Mouse (Mus musculus) heart, embryonic 16.5 days (tissue): ENCODE measurements around the gene Gm49366. TPM values are rescaled to one million over a fixed set of nuclear protein-coding genes. Genes with fewer than 3 reads are reported as not detected.
"Not testable (repeated sequence)": the region's sequence is repeated elsewhere in the genome, so short reads cannot be mapped to it uniquely, and the experiment has no call there.

ENCODE experiments used
- ATAC-seq: fragments of 200-750 bp; cut with Nextera tagmentation; replicated peaks from 2 replicates; pipeline ENCODE4 v1.8.0; 2017; ENCODE audit warnings: moderate number of reproducible peaks; ENCODE audit not compliant: insufficient read depth, low FRiP score; ENCODE audit errors: extremely low read depth
- H3K27ac ChIP-seq: fragments of 300-500 bp; sonication (generic); 2 replicates; pipeline ENCODE4 v1.5.1; 2014; ENCODE audit warnings: mild to moderate bottlenecking, low read length, control low read depth, moderate library complexity
- H3K27me3 ChIP-seq: fragments of 300-500 bp; sonication (generic); 2 replicates; pipeline ENCODE4 v1.6.1; 2014; ENCODE audit warnings: low read length, mixed read lengths; ENCODE audit not compliant: control insufficient read depth, insufficient read depth
- H3K36me3 ChIP-seq: fragments of 300-500 bp; sonication (generic); 2 replicates; pipeline ENCODE4 v1.6.1; 2014; ENCODE audit not compliant: control insufficient read depth, insufficient read depth
- H3K4me1 ChIP-seq: fragments of 300-500 bp; sonication (generic); 2 replicates; pipeline ENCODE4 v1.6.1; 2014; ENCODE audit warnings: low read length, mixed read lengths; ENCODE audit not compliant: control insufficient read depth, insufficient read depth
- H3K4me2 ChIP-seq: fragments of 300-500 bp; sonication (generic); 2 replicates; pipeline ENCODE4 v1.6.1; 2014; ENCODE audit warnings: low read depth, mild to moderate bottlenecking, control low read depth, low read length
- H3K4me3 ChIP-seq: fragments of 300-500 bp; sonication (generic); 2 replicates; pipeline ENCODE4 v1.5.1; 2014; ENCODE audit warnings: mild to moderate bottlenecking, control low read depth, low read length
- H3K9ac ChIP-seq: fragments of 300-500 bp; sonication (generic); 2 replicates; pipeline ENCODE4 v1.6.1; 2014; ENCODE audit warnings: low read length, control low read depth
- H3K9me3 ChIP-seq: fragments of 300-500 bp; sonication (generic); replicated peaks from 2 replicates; pipeline ENCODE4 v1.6.1; 2016; ENCODE audit warnings: low read length; ENCODE audit not compliant: control insufficient read depth
- WGBS: fragments of 180-500 bp; shearing (Covaris S2); extraction: QIAGEN DNeasy Blood & Tissue Kit; methylation state at CpG from one replicate; pipeline ENCODE4 v1.1.7; 2014; 5-methylcytosine and 5-hydroxymethylcytosine counted together
- polyA plus RNA-seq: library from polyadenylated mRNA; unstranded; fragments of >200 nt; fragmentation: Nextera tagmentation; extraction: Ambion mirVana; gene quantifications from 2 replicates; pipeline ENCODE4 v1.2.1, GENCODE M21; 2015

The Gm49366 gene
- polyA plus RNA-seq, 1 experiment from 2014 or later = not detected

DNA sequence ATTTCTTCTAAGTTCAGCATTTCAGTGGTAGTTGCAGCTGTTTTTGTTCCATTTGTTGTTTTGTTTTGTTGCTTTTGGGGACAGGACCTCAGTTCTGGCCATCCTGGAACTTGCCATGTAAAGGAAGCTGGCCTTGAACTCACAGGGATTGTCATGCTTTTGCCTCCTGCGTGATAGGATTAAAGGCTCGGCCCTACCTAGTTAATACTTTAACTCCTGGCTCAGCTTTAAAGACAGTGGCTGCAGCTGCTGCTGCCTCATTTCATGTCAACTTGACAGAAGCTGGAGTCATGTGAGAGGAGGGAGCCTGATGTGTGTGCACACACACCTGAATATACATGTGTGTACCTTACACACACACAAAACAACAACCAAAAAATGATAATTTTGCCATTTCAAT lies 5.3 kb downstream of the Gm49366 start:
- no peak overlapping the region for H3K4me3 ChIP-seq
- no peaks in the 10 kb centered on the region for H3K4me1 ChIP-seq
- H3K27ac ChIP-seq = no peak overlapping the region
- H3K9ac ChIP-seq = no peak overlapping the region
- 65% methylated on average over 2 of the region's 2 CpGs for WGBS
- peaks cover 9% of the 10 kb centered on the region for H3K9me3 ChIP-seq
- H3K27me3 ChIP-seq = no peaks in the 10 kb centered on the region
- no peak for ATAC-seq
- H3K36me3 ChIP-seq = no peaks in the 10 kb centered on the region
- no peak overlapping the region for H3K4me2 ChIP-seq

DNA sequence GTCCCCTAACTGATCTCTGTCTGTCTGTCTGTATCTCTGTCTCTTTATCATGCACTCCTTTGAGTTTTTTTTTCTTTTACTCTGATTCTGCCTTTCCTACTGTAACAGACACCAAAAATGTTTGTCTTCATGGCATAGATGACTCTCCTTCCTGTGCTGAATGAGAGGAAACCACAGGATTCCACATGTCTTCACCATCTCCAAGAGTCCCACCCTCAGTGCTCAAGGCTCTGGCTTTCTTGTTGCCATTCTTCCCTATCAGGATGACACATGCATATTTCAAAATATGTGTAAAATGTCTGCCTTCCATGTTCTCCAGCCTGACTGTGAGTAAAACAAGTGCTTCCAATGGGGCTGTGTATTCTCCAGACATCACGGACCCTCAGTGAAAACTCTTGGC lies 8.2 kb downstream of the Gm49366 start:
- H3K27ac ChIP-seq = no peak overlapping the region
- H3K4me3 ChIP-seq = no peak overlapping the region
- H3K4me1 ChIP-seq = no peaks in the 10 kb centered on the region
- H3K9ac ChIP-seq = no peak overlapping the region
- H3K36me3 ChIP-seq = no peaks in the 10 kb centered on the region
- 88% methylated on average over 1 of the region's 1 CpGs for WGBS
- no peaks in the 10 kb centered on the region for H3K27me3 ChIP-seq
- no peak for ATAC-seq
- peaks cover 6% of the 10 kb centered on the region for H3K9me3 ChIP-seq
- no peak overlapping the region for H3K4me2 ChIP-seq

GRCm38 (mm10) chr12:84050744-84051143 lies 12.0 kb downstream of the Gm49366 start:
- 78% methylated on average over 5 of the region's 5 CpGs for WGBS
- not testable (repeated sequence) for H3K9me3 ChIP-seq, H3K27ac ChIP-seq, H3K4me1 ChIP-seq, H3K4me3 ChIP-seq, ATAC-seq, H3K27me3 ChIP-seq, H3K36me3 ChIP-seq, H3K4me2 ChIP-seq, H3K9ac ChIP-seq

- 65% methylated on average over 5 of the region's 5 CpGs for WGBS
- Histone ChIP-seq H3K27ac (no peak within 1 kb of the TSS), H3K4me1 (0 out of 2 replicates have a peak, but pooled peaks cover 3% of the 10 kb centered on the region), H3K4me2 (peak within 1 kb of the TSS; percentile 84; the same call in 1 of the 2 replicates), H3K9me3 (peaks cover 6% of the 10 kb centered on the region), H3K36me3 (no peaks in the 10 kb centered on the region), H3K9ac (no peak within 1 kb of the TSS), H3K27me3 (no peaks in the 10 kb centered on the region; the same call in 1 of the 2 replicates), H3K4me3 (no peak within 1 kb of the TSS)
- no peak for ATAC-seq
These were observed 13.3 kb downstream of the Gm49366 start, which contains the start of gene Acot3 for GRCm38 (mm10) chr12:84051937-84052474. Gene Acot3, plus strand, starts transcription at chr12:84052144.

DNA sequence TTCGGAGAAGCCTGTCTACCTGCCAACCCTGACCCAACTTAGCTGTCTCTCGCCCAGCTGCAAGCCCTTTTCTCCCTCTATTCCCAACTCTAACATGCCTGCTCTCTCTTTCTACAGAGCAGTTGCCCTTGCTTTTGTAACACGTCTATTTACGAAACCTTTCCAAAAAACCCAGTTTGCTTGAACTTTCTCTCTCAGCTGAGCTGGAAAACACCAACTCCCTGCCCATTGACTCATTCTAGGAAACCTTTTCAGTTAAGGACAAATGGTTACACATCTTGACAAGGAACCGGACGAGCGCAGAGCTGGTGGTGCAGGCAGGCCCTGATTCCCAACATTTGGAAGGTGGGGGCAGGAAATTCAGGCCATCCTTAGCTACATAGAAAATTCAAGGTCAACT lies 13.9 kb downstream of the Gm49366 start:
- H3K9me3 ChIP-seq = peaks cover 6% of the 10 kb centered on the region
- H3K4me2 ChIP-seq = no peak overlapping the region
- ATAC-seq = no peak
- H3K27ac ChIP-seq = no peak overlapping the region
- 86% methylated on average over 7 of the region's 7 CpGs for WGBS
- H3K27me3 ChIP-seq = no peaks in the 10 kb centered on the region; the same call in 1 of the 2 replicates
- H3K4me3 ChIP-seq = no peak overlapping the region
- no peak overlapping the region for H3K9ac ChIP-seq
- H3K4me1 ChIP-seq = 0 out of 2 replicates have a peak, but pooled peaks cover 3% of the 10 kb centered on the region
- no peaks in the 10 kb centered on the region for H3K36me3 ChIP-seq

DNA sequence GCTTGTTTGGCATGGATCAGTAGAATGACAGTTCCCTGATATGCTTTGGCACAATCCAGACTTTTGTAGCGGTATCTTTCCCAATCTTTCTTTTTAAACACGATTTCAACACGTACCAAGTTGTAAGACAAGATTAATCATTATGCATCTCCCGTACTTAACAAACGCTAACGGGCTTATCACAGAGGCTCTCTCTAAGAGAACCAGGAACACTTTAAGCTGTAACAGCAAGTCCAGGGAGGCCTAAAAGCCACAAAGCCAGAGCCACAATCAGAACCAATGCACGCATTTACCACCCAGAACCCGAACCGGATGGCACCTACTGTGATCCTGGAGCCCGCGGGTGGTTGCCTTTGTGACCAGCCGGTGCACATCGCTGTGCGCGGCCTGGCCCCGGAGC lies 14.4 kb downstream of the Gm49366 start:
- Histone ChIP-seq H3K4me3 (peak overlapping the region; percentile 54), H3K9me3 (peaks cover 4% of the 10 kb centered on the region), H3K9ac (peak overlapping the region; percentile 69), H3K4me2 (peak overlapping the region; percentile 84), H3K27me3 (no peaks in the 10 kb centered on the region; the same call in 1 of the 2 replicates), H3K36me3 (no peaks in the 10 kb centered on the region), H3K4me1 (0 out of 2 replicates have a peak, but pooled peaks cover 3% of the 10 kb centered on the region), H3K27ac (no peak overlapping the region)
- no peak for ATAC-seq
- 8% methylated on average over 16 of the region's 16 CpGs for WGBS

DNA sequence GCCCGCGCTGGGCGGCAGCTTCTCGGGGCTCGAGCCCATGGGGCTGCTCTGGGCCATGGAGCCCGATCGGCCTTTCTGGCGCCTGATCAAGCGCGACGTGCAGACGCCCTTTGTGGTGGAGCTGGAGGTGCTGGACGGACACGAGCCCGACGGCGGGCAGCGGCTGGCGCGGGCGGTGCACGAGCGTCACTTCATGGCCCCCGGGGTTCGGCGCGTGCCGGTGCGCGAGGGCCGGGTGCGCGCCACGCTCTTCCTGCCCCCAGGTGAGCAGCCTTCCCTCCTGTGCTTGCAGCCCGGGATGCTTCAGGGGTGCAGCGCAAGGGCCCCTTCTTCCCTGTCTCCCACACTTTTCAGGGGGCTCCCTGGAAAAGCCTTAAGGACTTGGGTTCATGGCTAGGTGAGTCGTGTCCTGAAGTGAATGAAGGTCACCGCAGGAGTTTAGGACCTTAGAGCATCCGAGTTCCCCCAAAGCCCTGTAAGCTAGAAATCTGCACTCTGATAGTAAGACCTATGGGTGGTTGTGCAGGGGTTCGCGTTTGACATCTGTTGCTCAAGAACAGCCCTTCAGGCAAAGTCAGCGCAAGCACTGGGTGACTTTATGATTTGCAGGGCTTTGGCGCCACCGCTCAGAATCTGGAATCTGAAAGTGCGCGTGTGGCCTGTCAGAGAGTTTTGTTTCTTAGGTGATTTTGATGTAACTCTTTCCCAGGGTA lies 15.1 kb downstream of the Gm49366 start:
- Histone ChIP-seq H3K4me3 (peak overlapping the region; percentile 54), H3K9me3 (no peaks in the 10 kb centered on the region), H3K4me1 (0 out of 2 replicates have a peak, but pooled peaks cover 3% of the 10 kb centered on the region), H3K27me3 (no peaks in the 10 kb centered on the region; the same call in 1 of the 2 replicates), H3K36me3 (no peaks in the 10 kb centered on the region), H3K9ac (peak overlapping the region; percentile 69), H3K27ac (no peak overlapping the region), H3K4me2 (peak overlapping the region; percentile 84)
- WGBS = 2% methylated on average over 34 of the region's 46 CpGs
- 0 out of 2 replicates have a peak, but pooled peaks have one; percentile 32 for ATAC-seq

DNA sequence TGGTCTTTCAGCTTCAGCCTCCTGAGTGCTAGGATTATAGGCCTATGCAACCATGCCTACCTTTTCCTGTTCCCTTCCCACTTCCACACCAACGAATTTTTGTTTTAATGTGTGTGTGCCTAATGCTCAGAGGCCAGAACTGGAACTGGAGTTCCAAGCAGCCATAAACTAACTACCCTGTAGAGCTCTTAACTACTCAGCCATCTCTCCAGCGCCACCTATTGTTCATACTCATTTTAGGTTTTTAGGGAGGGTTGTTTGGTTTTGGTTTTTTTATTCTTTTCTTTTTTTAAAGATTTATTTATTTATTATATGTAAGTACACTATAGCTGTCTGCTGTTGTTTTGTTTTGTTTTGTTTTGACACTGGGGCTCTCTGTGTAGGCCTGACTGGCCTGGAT lies 22.2 kb downstream of the Gm49366 start:
- peaks cover 3% of the 10 kb centered on the region; the same call in 1 of the 2 replicates for H3K9me3 ChIP-seq
- H3K4me3 ChIP-seq = no peak overlapping the region
- no peak overlapping the region for H3K4me2 ChIP-seq
- whole genome bisulfite sequencing = 29% methylated on average over 2 of the region's 2 CpGs
- ATAC-seq = no peak
- H3K4me1 ChIP-seq = no peaks in the 10 kb centered on the region
- no peaks in the 10 kb centered on the region for H3K36me3 ChIP-seq
- no peaks in the 10 kb centered on the region for H3K27me3 ChIP-seq
- H3K9ac ChIP-seq = no peak overlapping the region
- no peak overlapping the region for H3K27ac ChIP-seq

- H3K4me2 ChIP-seq = no peak overlapping the region
- peaks cover 3% of the 10 kb centered on the region; the same call in 1 of the 2 replicates for H3K9me3 ChIP-seq
- no peak overlapping the region for H3K27ac ChIP-seq
- WGBS = 88% methylated on average over 20 of the region's 20 CpGs
- H3K9ac ChIP-seq = no peak overlapping the region
- ATAC-seq = no peak
- no peak overlapping the region for H3K4me3 ChIP-seq
- H3K4me1 ChIP-seq = no peaks in the 10 kb centered on the region
- H3K36me3 ChIP-seq = no peaks in the 10 kb centered on the region
- H3K27me3 ChIP-seq = no peaks in the 10 kb centered on the region
These were observed 23.6 kb downstream of the Gm49366 start for GRCm38 (mm10) chr12:84062336-84062735.
